Mouse (Mus musculus): ENCODE results near the gene Cd209f. TPM values are rescaled to one million over a fixed set of nuclear protein-coding genes. Genes with fewer than 3 reads are reported as not detected.

Cd209f gene
- total RNA-seq (2023): not detected

DNA sequence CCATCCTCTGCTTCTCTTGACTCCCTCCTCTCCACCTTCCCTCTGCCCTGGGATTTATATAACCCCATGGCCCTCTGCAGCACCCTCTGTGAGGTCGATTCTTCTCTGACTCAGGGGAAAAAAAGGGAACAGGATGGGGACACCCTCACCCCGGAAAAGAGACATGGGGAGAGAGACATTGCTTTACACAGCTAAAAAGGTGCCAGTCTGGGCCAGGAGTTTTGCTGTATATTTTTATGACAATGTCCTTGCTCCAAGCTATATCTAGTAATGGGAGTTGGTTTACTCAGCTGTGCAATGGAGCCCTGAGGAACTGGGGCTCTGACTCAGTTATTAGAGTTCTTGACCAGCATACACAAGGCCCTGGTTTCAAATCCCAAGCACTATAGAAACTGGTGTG is at the start of gene Cd209f:
TSS of gene Cd209f (minus strand) at position 101 of the 400 bp plus-strand sequence.

DNA sequence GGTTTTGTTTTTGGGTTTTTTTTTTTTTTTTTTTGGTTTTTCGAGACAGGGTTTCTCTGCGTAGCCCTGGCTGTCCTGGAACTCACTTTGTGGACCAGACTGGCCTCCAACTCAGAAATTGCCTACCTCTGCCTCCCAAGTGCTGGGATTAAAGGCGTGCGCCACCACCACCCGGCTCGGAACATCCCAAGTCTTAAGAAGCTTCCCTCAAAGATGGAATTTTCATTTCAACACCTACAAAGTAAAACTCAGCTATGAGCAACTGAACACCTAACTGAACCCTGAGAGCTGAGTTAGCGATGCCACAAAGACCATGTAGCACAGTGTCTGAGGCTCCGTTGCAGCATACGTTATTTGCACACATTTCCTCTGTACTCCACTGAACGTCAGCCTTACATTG is 28.2 kb upstream of the Cd209f start, which contains the start of gene Cd209g:
TSS of gene Cd209g (plus strand) at position 301 of the 400 bp plus-strand sequence.

Other genes with a start within 250 kb of the Cd209f start
- 1 to 10 TPM in 1 of 2 experiments, under 1 TPM in 1; 0.65 to 1.5 TPM for gene Cd209d, start 227.3 kb downstream of the Cd209f start, total RNA-seq (2023)
- not detected for gene Cd209b, start 179.0 kb downstream of the Cd209f start, total RNA-seq (2023)
- gene Cd209c, start 151.1 kb downstream of the Cd209f start, total RNA-seq (2023): not detected
- not detected for gene Cd209g, start 28.3 kb upstream of the Cd209f start, total RNA-seq (2023)
- 10 to 100 TPM; 20.4 to 25.1 TPM for gene Evi5l, start 60.7 kb upstream of the Cd209f start, total RNA-seq (2023)
- under 1 TPM; 0.15 to 0.38 TPM for gene Prr36, start 111.6 kb upstream of the Cd209f start, total RNA-seq (2023)
- not detected for gene Lrrc8e, start 121.0 kb upstream of the Cd209f start, total RNA-seq (2023)
- 100 to 1,000 TPM; 131 to 134 TPM for gene Map2k7, start 132.9 kb upstream of the Cd209f start, total RNA-seq (2023)
- 1 to 10 TPM in 1 of 2 experiments, not detected in 1; 3.9 TPM for gene Gm49320, start 133.0 kb upstream of the Cd209f start, total RNA-seq (2023)
- gene Tgfbr3l, start 142.4 kb upstream of the Cd209f start, total RNA-seq (2023): 10 to 100 TPM; 36.5 to 43.9 TPM
- gene Snapc2, start 147.2 kb upstream of the Cd209f start, total RNA-seq (2023): 10 to 100 TPM; 17.9 to 20.3 TPM
- 1 to 10 TPM; 1.6 to 3.1 TPM for gene Ctxn1, start 153.4 kb upstream of the Cd209f start, total RNA-seq (2023)
- gene Timm44, start 170.1 kb upstream of the Cd209f start, total RNA-seq (2023): 10 to 100 TPM; 70.9 to 83.2 TPM
- 10 to 100 TPM; 25.5 to 25.8 TPM for gene Ccl25, start 219.4 kb upstream of the Cd209f start, total RNA-seq (2023)
- gene Elavl1, start 219.6 kb upstream of the Cd209f start, total RNA-seq (2023): 100 to 1,000 TPM; 101 to 106 TPM